Mouse (Mus musculus): Measurements from ENCODE around the gene Pilra. TPM values are rescaled to one million over a fixed set of nuclear protein-coding genes. Genes with fewer than 3 reads are reported as not detected.
"Not testable (repeated sequence)": the region's sequence is repeated elsewhere in the genome, so short reads cannot be mapped to it uniquely, and the experiment has no call there.

Gene Pilra
- polyA plus RNA-seq, 1 experiment from 2014 or later: 0.93 TPM

- 92% methylated on average over 1 of the region's 1 CpGs for WGBS
- H3K4me1 ChIP-seq, H3K9me3 ChIP-seq: not testable (repeated sequence)
Observed at GRCm38 (mm10) chr5:137850313-137850712, 14.2 kb upstream of the Pilra start.

GRCm38 (mm10) chr5:137837110-137837509 is 1.0 kb upstream of the Pilra start:
- not testable (repeated sequence) for H3K9me3 ChIP-seq; H3K4me3 ChIP-seq; H3K9ac ChIP-seq; H3K27me3 ChIP-seq (replicated peaks); ATAC-seq (ENCODE audit: low FRiP score, low read depth); H3K4me1 ChIP-seq; H3K27ac ChIP-seq; H3K36me3 ChIP-seq; H3K4me2 ChIP-seq (replicated peaks)

More at GRCm38 (mm10) chr5:137850313-137850712, 14.2 kb upstream of the Pilra start:
- not testable (repeated sequence) for H3K4me3 ChIP-seq; ATAC-seq (ENCODE audit: low FRiP score, low read depth); H3K36me3 ChIP-seq; H3K27ac ChIP-seq; H3K4me2 ChIP-seq (replicated peaks); H3K9ac ChIP-seq; H3K27me3 ChIP-seq (replicated peaks)

GRCm38 (mm10) chr5:137836611-137837010 is 530 bp upstream of the Pilra start:
- Histone ChIP-seq H3K27me3 (replicated peaks) (no peaks in the 10 kb centered on the region), H3K4me3 (no peak overlapping the region), H3K4me2 (replicated peaks) (no peak overlapping the region), H3K4me1 (no peaks in the 10 kb centered on the region), H3K27ac (no peak overlapping the region), H3K9ac (no peak overlapping the region), H3K9me3 (no peaks in the 10 kb centered on the region), H3K36me3 (no peaks in the 10 kb centered on the region)
- ATAC-seq (ENCODE audit: low FRiP score, low read depth): no peak

- no peak overlapping the region for H3K4me2 ChIP-seq (replicated peaks)
- no peak overlapping the region for H3K9ac ChIP-seq
- H3K9me3 ChIP-seq: no peaks in the 10 kb centered on the region
- H3K4me3 ChIP-seq: no peak overlapping the region
- WGBS: 67% methylated on average over 4 of the region's 4 CpGs
- H3K4me1 ChIP-seq: no peaks in the 10 kb centered on the region
- no peak overlapping the region for H3K27ac ChIP-seq
- no peak for ATAC-seq (ENCODE audit: low FRiP score, low read depth)
- no peaks in the 10 kb centered on the region for H3K27me3 ChIP-seq (replicated peaks)
- no peaks in the 10 kb centered on the region for H3K36me3 ChIP-seq
Observed at GRCm38 (mm10) chr5:137833500-137833899, 2.6 kb downstream of the Pilra start.

- no peak for ATAC-seq (ENCODE audit: low FRiP score, low read depth)
- H3K4me3 ChIP-seq: no peak overlapping the region
- H3K36me3 ChIP-seq: no peaks in the 10 kb centered on the region
- no peak overlapping the region for H3K27ac ChIP-seq
- no peaks in the 10 kb centered on the region for H3K9me3 ChIP-seq
- WGBS: 77% methylated on average over 6 of the region's 6 CpGs
- no peaks in the 10 kb centered on the region for H3K4me1 ChIP-seq
- no peak overlapping the region for H3K9ac ChIP-seq
- H3K4me2 ChIP-seq (replicated peaks): no peak overlapping the region
- no peaks in the 10 kb centered on the region for H3K27me3 ChIP-seq (replicated peaks)
Observed at GRCm38 (mm10) chr5:137831506-137831905, 4.6 kb downstream of the Pilra start.

GRCm38 (mm10) chr5:137831106-137831505 is 5.0 kb downstream of the Pilra start:
- no peak overlapping the region for H3K9ac ChIP-seq
- no peaks in the 10 kb centered on the region for H3K27me3 ChIP-seq (replicated peaks)
- no peak for ATAC-seq (ENCODE audit: low FRiP score, low read depth)
- 90% methylated on average over 4 of the region's 4 CpGs for WGBS
- no peak overlapping the region for H3K27ac ChIP-seq
- H3K36me3 ChIP-seq: no peaks in the 10 kb centered on the region
- no peak overlapping the region for H3K4me3 ChIP-seq
- H3K9me3 ChIP-seq: no peaks in the 10 kb centered on the region
- H3K4me2 ChIP-seq (replicated peaks): no peak overlapping the region
- H3K4me1 ChIP-seq: no peaks in the 10 kb centered on the region

- H3K36me3 ChIP-seq: no peaks in the 10 kb centered on the region
- H3K27me3 ChIP-seq (replicated peaks): no peaks in the 10 kb centered on the region
- H3K27ac ChIP-seq: no peak overlapping the region
- H3K4me2 ChIP-seq (replicated peaks): no peak overlapping the region
- H3K9me3 ChIP-seq: no peaks in the 10 kb centered on the region
- ATAC-seq (ENCODE audit: low FRiP score, low read depth): no peak
- 90% methylated on average over 7 of the region's 7 CpGs for WGBS
- no peak overlapping the region for H3K9ac ChIP-seq
- no peak overlapping the region for H3K4me3 ChIP-seq
- H3K4me1 ChIP-seq: no peaks in the 10 kb centered on the region
Observed at GRCm38 (mm10) chr5:137830238-137830637, 5.8 kb downstream of the Pilra start.

GRCm38 (mm10) chr5:137828694-137829093 is 7.4 kb downstream of the Pilra start:
- 87% methylated on average over 6 of the region's 6 CpGs for WGBS
- no peak for ATAC-seq (ENCODE audit: low FRiP score, low read depth)
- Histone ChIP-seq H3K9ac (no peak overlapping the region), H3K27ac (no peak overlapping the region), H3K4me2 (replicated peaks) (no peak overlapping the region), H3K4me3 (no peak overlapping the region), H3K27me3 (replicated peaks) (no peaks in the 10 kb centered on the region), H3K9me3 (no peaks in the 10 kb centered on the region), H3K36me3 (no peaks in the 10 kb centered on the region), H3K4me1 (no peaks in the 10 kb centered on the region)

GRCm38 (mm10) chr5:137826421-137826820 is 9.7 kb downstream of the Pilra start:
- no peak overlapping the region for H3K4me3 ChIP-seq
- ATAC-seq (ENCODE audit: low FRiP score, low read depth): no peak
- H3K9ac ChIP-seq: no peak overlapping the region
- H3K4me1 ChIP-seq: no peaks in the 10 kb centered on the region
- H3K9me3 ChIP-seq: no peaks in the 10 kb centered on the region
- H3K36me3 ChIP-seq: no peaks in the 10 kb centered on the region
- H3K27me3 ChIP-seq (replicated peaks): no peaks in the 10 kb centered on the region
- no peak overlapping the region for H3K4me2 ChIP-seq (replicated peaks)
- H3K27ac ChIP-seq: no peak overlapping the region
- WGBS: 81% methylated on average over 7 of the region's 7 CpGs

GRCm38 (mm10) chr5:137825971-137826370 is 10.1 kb downstream of the Pilra start:
- Histone ChIP-seq H3K27me3 (replicated peaks) (no peaks in the 10 kb centered on the region), H3K4me1 (no peaks in the 10 kb centered on the region), H3K4me2 (replicated peaks) (no peak overlapping the region), H3K36me3 (no peaks in the 10 kb centered on the region), H3K27ac (no peak overlapping the region), H3K9me3 (no peaks in the 10 kb centered on the region), H3K4me3 (no peak overlapping the region), H3K9ac (no peak overlapping the region)
- no peak for ATAC-seq (ENCODE audit: low FRiP score, low read depth)
- 83% methylated on average over 2 of the region's 2 CpGs for WGBS

- no peak for ATAC-seq (ENCODE audit: low FRiP score, low read depth)
- no peaks in the 10 kb centered on the region for H3K4me1 ChIP-seq
- no peak overlapping the region for H3K4me3 ChIP-seq
- WGBS: 85% methylated on average over 3 of the region's 3 CpGs
- no peaks in the 10 kb centered on the region for H3K9me3 ChIP-seq
- no peak overlapping the region for H3K4me2 ChIP-seq (replicated peaks)
- H3K9ac ChIP-seq: no peak overlapping the region
- H3K27ac ChIP-seq: no peak overlapping the region
- no peaks in the 10 kb centered on the region for H3K36me3 ChIP-seq
- no peaks in the 10 kb centered on the region for H3K27me3 ChIP-seq (replicated peaks)
Observed at GRCm38 (mm10) chr5:137825030-137825429, 11.1 kb downstream of the Pilra start.

GRCm38 (mm10) chr5:137823455-137824045 is 12.5 kb downstream of the Pilra start:
- Histone ChIP-seq H3K36me3 (no peaks in the 10 kb centered on the region), H3K27ac (no peak overlapping the region), H3K4me1 (no peaks in the 10 kb centered on the region), H3K9ac (no peak overlapping the region), H3K9me3 (no peaks in the 10 kb centered on the region), H3K27me3 (replicated peaks) (no peaks in the 10 kb centered on the region), H3K4me3 (no peak overlapping the region), H3K4me2 (replicated peaks) (no peak overlapping the region)
- WGBS: 91% methylated on average over 6 of the region's 6 CpGs
- ATAC-seq (ENCODE audit: low FRiP score, low read depth): no peak

- ATAC-seq (ENCODE audit: low FRiP score, low read depth): no peak
- no peak overlapping the region for H3K4me2 ChIP-seq (replicated peaks)
- WGBS: 82% methylated on average over 1 of the region's 1 CpGs
Observed at GRCm38 (mm10) chr5:137822602-137823001, 13.5 kb downstream of the Pilra start.

More at GRCm38 (mm10) chr5:137822602-137823001, 13.5 kb downstream of the Pilra start:
- Histone ChIP-seq H3K4me1 (no peaks in the 10 kb centered on the region), H3K9me3 (no peaks in the 10 kb centered on the region), H3K9ac (no peak overlapping the region), H3K36me3 (no peaks in the 10 kb centered on the region), H3K4me3 (no peak overlapping the region), H3K27ac (no peak overlapping the region), H3K27me3 (replicated peaks) (no peaks in the 10 kb centered on the region)

All from neural tube, embryonic 12.5 days (tissue).